Mouse (Mus musculus) CH12.LX (cell line): ENCODE results near the gene A830018L16Rik.

ENCODE experiments used
- HCFC1 ChIP-seq: IDR thresholded peaks from 2 replicates; pipeline ENCODE4 v1.6.1; 2012; ENCODE audit warnings: low read depth, mild to moderate bottlenecking, inconsistent platforms, low read length, improper control_type of control experiment
- JUND ChIP-seq: conservative IDR thresholded peaks from 2 replicates; pipeline ENCODE4 v1.6.1; 2011; ENCODE audit warnings: low read depth, low read length, improper control_type of control experiment
- POLR2AphosphoS2 ChIP-seq: IDR thresholded peaks from 2 replicates; pipeline ENCODE4 v1.6.1; 2011; ENCODE audit warnings: low read depth, low read length, improper control_type of control experiment
- TBP ChIP-seq: conservative IDR thresholded peaks from 2 replicates; pipeline ENCODE4 v1.6.1; 2011; ENCODE audit warnings: low read depth, low read length, improper control_type of control experiment
- ZC3H11A ChIP-seq: IDR thresholded peaks from 2 replicates; pipeline ENCODE4 v1.6.1; 2012; ENCODE audit warnings: low read depth, mild to moderate bottlenecking, inconsistent platforms, low read length, improper control_type of control experiment

- TF ChIP-seq ZC3H11A (no peak), JUND (no peak), HCFC1 (no peak), TBP (no peak), POLR2AphosphoS2 (no peak)
Measured at GRCm38 (mm10) chr1:11458353-11458752, 44.4 kb downstream of the A830018L16Rik start.
